Mouse (Mus musculus): Measurements from ENCODE around the gene Hpn. TPM values are rescaled to one million over a fixed set of nuclear protein-coding genes. Genes with fewer than 3 reads are reported as not detected.

Gene Hpn
- total and polyA plus RNA-seq, 2 experiments from 2014 or later: 0.49 to 0.62 TPM

DNA sequence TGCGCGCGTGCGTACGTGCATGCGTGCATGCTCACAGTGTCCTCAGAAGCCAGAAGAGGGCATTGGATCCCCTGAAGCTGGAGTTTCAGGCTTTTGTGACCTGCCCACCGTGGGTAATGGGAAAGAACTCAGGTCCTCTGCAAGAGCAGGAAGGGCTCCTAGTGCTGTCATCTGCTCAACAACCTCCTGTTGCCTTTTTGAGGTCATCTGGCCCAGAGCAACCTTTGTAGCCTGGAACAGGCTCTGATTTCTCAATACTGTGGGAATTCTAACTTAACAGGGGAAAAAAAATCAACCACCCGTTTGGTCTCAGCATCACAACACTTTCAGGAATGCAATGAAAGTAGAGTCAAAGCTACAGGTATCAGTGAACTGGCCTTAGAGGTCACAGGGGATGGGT lies 35.4 kb downstream of the Hpn start:
- 92% methylated on average over 8 of the region's 8 CpGs for WGBS
- Histone ChIP-seq H3K4me3 (ENCODE audit: low read depth, low read length) (no peak overlapping the region), H3K27ac (ENCODE audit: low read depth, low read length) (no peak overlapping the region), H3K9me3 (ENCODE audit: low read length) (no peaks in the 10 kb centered on the region), H3K9ac (replicated peaks; ENCODE audit: low read length, poor library complexity, severe bottlenecking) (no peak overlapping the region), H3K4me2 (ENCODE audit: low read depth, low read length, poor library complexity, severe bottlenecking) (no peak overlapping the region), H3K27me3 (ENCODE audit: insufficient read depth, low read length) (no peaks in the 10 kb centered on the region), H3K4me1 (ENCODE audit: insufficient read depth, low read length) (no peaks in the 10 kb centered on the region), H3K36me3 (ENCODE audit: insufficient read depth, low read length) (no peaks in the 10 kb centered on the region)
- ATAC-seq (ENCODE audit: low FRiP score) (no peak), DNase-seq (ENCODE audit: low spot score) (no peak)
- no peak for TF ChIP-seq CTCF (IDR thresholded peaks at IDR 0.05)

DNA sequence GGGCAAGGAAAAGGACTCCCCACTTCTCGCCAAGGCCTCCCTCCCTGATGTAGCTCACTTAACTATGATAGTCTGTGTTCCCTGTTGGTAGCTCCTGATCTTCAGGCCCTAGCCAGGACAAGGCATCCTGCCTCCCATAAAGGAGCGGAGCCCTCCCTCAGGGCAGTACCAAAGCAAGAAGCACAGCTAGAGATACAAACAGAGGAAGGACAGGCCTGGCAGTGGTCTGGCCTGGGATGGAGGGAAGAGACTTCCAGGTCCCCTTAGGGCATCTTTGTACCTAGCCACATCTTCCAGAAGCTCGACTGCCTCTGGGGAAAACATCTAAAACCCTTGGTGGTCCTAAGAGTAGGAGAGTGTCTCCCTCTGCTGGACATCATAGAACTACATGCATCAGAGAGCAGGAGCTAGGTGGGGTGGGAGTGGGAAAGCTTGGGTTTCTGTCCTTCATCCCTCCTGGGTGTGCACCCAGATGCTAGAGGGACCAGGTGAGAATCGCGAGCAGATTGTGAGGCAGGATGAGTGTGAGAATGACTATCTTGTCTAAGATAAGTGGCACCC lies 37.1 kb downstream of the Hpn start:
- Histone ChIP-seq H3K9me3 (ENCODE audit: low read length) (no peaks in the 10 kb centered on the region), H3K4me1 (ENCODE audit: insufficient read depth, low read length) (no peaks in the 10 kb centered on the region), H3K4me3 (ENCODE audit: low read depth, low read length) (no peak overlapping the region), H3K36me3 (ENCODE audit: insufficient read depth, low read length) (no peaks in the 10 kb centered on the region), H3K27me3 (ENCODE audit: insufficient read depth, low read length) (no peaks in the 10 kb centered on the region), H3K4me2 (ENCODE audit: low read depth, low read length, poor library complexity, severe bottlenecking) (no peak overlapping the region), H3K9ac (replicated peaks; ENCODE audit: low read length, poor library complexity, severe bottlenecking) (no peak overlapping the region), H3K27ac (ENCODE audit: low read depth, low read length) (no peak overlapping the region)
- TF ChIP-seq CTCF (IDR thresholded peaks at IDR 0.05): peak; percentile 90
- peak; percentile 82 for DNase-seq (ENCODE audit: low spot score)
- 52% methylated on average over 5 of the region's 5 CpGs for WGBS
- peak; percentile 42; the same call in 1 of the 2 replicates for ATAC-seq (ENCODE audit: low FRiP score)

DNA sequence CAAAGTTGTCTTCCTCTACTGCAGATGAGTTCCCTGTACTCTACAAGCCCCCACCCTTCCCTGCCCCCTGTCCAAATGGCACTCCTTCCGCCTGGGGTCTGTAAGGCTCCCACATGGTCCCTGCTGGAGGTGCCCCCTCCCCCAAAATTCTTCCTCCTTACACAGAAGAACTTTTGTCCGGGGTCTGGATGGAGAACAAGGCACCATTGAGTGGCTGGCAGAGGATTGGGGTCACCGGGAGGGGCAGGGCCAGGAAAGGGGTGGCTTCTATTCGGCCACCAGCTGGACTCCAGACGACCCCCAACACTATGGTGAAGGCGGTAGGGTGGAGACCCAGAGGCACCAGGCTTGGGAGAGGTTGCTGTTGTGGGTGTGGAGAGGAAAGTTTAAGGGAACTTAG lies 37.6 kb downstream of the Hpn start:
- H3K4me2 ChIP-seq (ENCODE audit: low read depth, low read length, poor library complexity, severe bottlenecking): no peak overlapping the region
- H3K27me3 ChIP-seq (ENCODE audit: insufficient read depth, low read length): no peaks in the 10 kb centered on the region
- peak; percentile 59 for ATAC-seq (ENCODE audit: low FRiP score)
- no peak overlapping the region for H3K4me3 ChIP-seq (ENCODE audit: low read depth, low read length)
- 50% methylated on average over 6 of the region's 6 CpGs for WGBS
- H3K36me3 ChIP-seq (ENCODE audit: insufficient read depth, low read length): no peaks in the 10 kb centered on the region
- no peaks in the 10 kb centered on the region for H3K4me1 ChIP-seq (ENCODE audit: insufficient read depth, low read length)
- peak; percentile 40 for DNase-seq (ENCODE audit: low spot score)
- no peak overlapping the region for H3K27ac ChIP-seq (ENCODE audit: low read depth, low read length)
- no peaks in the 10 kb centered on the region for H3K9me3 ChIP-seq (ENCODE audit: low read length)
- H3K9ac ChIP-seq (replicated peaks; ENCODE audit: low read length, poor library complexity, severe bottlenecking): no peak overlapping the region
- no peak for TF ChIP-seq CTCF (IDR thresholded peaks at IDR 0.05)

DNA sequence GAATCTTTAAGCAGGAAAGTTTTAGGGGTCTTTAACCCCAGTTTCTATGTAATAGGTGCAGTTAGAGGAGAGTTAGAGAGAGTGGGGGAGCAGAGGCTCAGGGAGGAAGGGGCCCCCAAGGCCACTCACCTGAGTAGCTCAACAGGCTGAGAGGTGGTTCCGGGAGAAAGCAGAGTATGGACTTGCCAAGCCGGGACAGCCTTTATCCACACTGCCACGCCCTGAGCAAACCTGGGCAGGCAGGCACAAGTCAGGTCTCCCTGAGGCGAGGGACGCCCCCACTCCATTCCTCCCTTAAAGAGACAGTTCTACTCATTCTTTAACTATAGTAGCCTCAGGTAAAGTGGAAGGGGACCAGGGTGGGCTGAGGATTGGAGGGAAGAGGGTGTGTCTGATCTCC lies 38.6 kb downstream of the Hpn start, which contains the start of gene Fxyd3:
Gene Fxyd3, minus strand, starts transcription at position 213 of the 400 bp plus-strand sequence.
- ATAC-seq (ENCODE audit: low FRiP score): no peak
- Histone ChIP-seq H3K4me2 (ENCODE audit: low read depth, low read length, poor library complexity, severe bottlenecking) (no peak within 1 kb of the TSS), H3K9me3 (ENCODE audit: low read length) (no peaks in the 10 kb centered on the region), H3K27me3 (ENCODE audit: insufficient read depth, low read length) (no peaks in the 10 kb centered on the region), H3K27ac (ENCODE audit: low read depth, low read length) (no peak within 1 kb of the TSS), H3K9ac (replicated peaks; ENCODE audit: low read length, poor library complexity, severe bottlenecking) (no peak within 1 kb of the TSS), H3K36me3 (ENCODE audit: insufficient read depth, low read length) (no peaks in the 10 kb centered on the region), H3K4me1 (ENCODE audit: insufficient read depth, low read length) (no peaks in the 10 kb centered on the region), H3K4me3 (ENCODE audit: low read depth, low read length) (no peak within 1 kb of the TSS)
- TF ChIP-seq CTCF (IDR thresholded peaks at IDR 0.05): no peak
- DNase-seq (ENCODE audit: low spot score): no peak
- WGBS: 62% methylated on average over 5 of the region's 5 CpGs

DNA sequence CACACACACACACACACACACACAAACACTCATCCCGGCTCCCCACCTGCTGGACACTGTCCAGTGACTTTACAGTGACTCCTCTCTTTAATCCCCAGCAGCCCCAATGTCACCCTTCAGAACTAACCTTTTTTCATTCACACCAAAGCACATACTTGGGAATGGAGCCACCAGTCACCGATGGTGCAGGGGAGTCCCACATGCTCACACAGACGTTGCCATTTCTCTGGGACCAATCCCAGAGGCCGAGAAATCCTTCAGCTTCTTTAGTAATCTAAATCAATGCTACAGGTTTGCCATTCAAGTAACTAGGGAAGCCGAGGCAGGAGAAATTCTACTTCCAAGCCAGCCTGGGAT lies 40.4 kb downstream of the Hpn start:
- 67% methylated on average over 5 of the region's 5 CpGs for WGBS
- H3K27ac ChIP-seq (ENCODE audit: low read depth, low read length): no peak overlapping the region
- H3K4me3 ChIP-seq (ENCODE audit: low read depth, low read length): no peak overlapping the region
- ATAC-seq (ENCODE audit: low FRiP score) (no peak), DNase-seq (ENCODE audit: low spot score) (no peak)
- H3K4me2 ChIP-seq (ENCODE audit: low read depth, low read length, poor library complexity, severe bottlenecking): no peak overlapping the region
- no peaks in the 10 kb centered on the region for H3K27me3 ChIP-seq (ENCODE audit: insufficient read depth, low read length)
- H3K9ac ChIP-seq (replicated peaks; ENCODE audit: low read length, poor library complexity, severe bottlenecking): no peak overlapping the region
- no peaks in the 10 kb centered on the region for H3K4me1 ChIP-seq (ENCODE audit: insufficient read depth, low read length)
- no peaks in the 10 kb centered on the region for H3K9me3 ChIP-seq (ENCODE audit: low read length)
- no peak for TF ChIP-seq CTCF (IDR thresholded peaks at IDR 0.05)
- no peaks in the 10 kb centered on the region for H3K36me3 ChIP-seq (ENCODE audit: insufficient read depth, low read length)

DNA sequence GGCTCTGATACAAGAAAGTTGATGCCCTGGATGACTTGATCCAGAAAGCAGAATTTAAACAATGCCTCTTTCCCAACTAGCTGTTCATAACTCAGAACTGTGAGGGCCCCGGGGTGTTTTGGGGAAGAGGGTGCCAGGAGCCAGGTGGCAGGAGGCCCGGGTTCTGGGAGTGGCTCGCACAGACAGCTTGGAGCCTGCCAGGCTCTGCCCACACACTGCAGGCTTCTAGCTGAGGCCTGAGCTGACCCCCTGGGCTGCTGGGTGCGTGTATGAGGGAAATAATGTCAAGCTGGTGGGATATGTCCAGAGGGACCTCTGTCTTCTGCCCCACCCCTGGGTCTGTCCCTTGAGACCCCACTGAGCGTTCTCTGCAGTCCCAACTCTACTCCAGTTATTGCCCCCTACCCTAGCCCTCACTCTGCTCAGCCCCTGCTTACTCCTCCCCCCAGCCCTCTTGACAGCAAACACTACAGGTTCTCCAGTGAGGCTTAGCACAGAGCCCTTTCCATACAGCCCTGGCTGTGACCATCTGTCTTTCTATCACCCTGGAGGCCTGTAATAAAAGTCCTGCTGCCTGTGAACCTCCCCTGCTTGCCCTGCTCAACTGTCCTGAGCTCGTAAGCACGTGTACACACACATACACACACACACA lies 40.9 kb downstream of the Hpn start:
- 68% methylated on average over 7 of the region's 7 CpGs for whole genome bisulfite sequencing
- DNase-seq (ENCODE audit: low spot score): no peak
- no peaks in the 10 kb centered on the region for H3K27me3 ChIP-seq (ENCODE audit: insufficient read depth, low read length)
- H3K9me3 ChIP-seq (ENCODE audit: low read length): no peaks in the 10 kb centered on the region
- H3K27ac ChIP-seq (ENCODE audit: low read depth, low read length): no peak overlapping the region
- no peak overlapping the region for H3K4me2 ChIP-seq (ENCODE audit: low read depth, low read length, poor library complexity, severe bottlenecking)
- TF ChIP-seq CTCF (IDR thresholded peaks at IDR 0.05): no peak
- no peak for ATAC-seq (ENCODE audit: low FRiP score)
- no peaks in the 10 kb centered on the region for H3K4me1 ChIP-seq (ENCODE audit: insufficient read depth, low read length)
- no peak overlapping the region for H3K4me3 ChIP-seq (ENCODE audit: low read depth, low read length)
- no peaks in the 10 kb centered on the region for H3K36me3 ChIP-seq (ENCODE audit: insufficient read depth, low read length)
- H3K9ac ChIP-seq (replicated peaks; ENCODE audit: low read length, poor library complexity, severe bottlenecking): no peak overlapping the region
